Mouse (Mus musculus) left cerebral cortex, adult 18-20 months (tissue): ENCODE data around the gene Tbc1d9b. TPM values are rescaled to one million over a fixed set of nuclear protein-coding genes. Genes with fewer than 3 reads are reported as not detected.

Experiments used
- DNase-seq, 2 experiments: peaks; one replicate each; pipeline ENCODE4 v3.0.0; 2021 to 2022; ENCODE audit warnings: low spot score in 2 of 2, mixed read lengths in 1 of 2
- total RNA-seq, 2 experiments: library from RNA; stranded (reverse); gene quantifications; 2 replicates each; pipeline ENCODE4 v1.2.3; 2021

Gene Tbc1d9b
- total RNA-seq, 2 experiments from 2014 or later = 131 TPM

- DNase-seq = no peak
These were observed 3.1 kb downstream of the Tbc1d9b start for GRCm38 (mm10) chr11:50134136-50134859.

- DNase-seq = no peak
These were observed 7.1 kb downstream of the Tbc1d9b start for GRCm38 (mm10) chr11:50138206-50138822.

DNA sequence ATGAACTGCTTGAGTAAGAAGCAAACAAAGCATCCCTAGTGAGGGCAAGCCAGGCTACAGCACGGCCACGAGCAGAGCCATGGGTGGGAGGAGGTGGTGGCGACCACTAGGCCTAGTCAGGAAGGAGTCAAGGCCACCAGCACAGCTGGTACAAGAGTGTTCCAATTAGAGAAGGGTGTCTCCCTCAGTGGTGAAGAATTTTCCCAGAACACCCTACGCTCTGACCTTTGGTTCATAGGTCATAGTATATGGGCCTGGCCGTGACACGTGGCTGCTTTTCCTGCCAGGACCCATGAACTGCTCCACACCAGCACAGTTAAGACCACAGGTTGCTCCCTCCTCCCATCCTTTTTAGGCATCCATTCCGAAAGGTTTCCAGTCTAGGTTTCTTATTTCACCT, 8.4 kb downstream of the Tbc1d9b start:
- no peak for DNase-seq

DNA sequence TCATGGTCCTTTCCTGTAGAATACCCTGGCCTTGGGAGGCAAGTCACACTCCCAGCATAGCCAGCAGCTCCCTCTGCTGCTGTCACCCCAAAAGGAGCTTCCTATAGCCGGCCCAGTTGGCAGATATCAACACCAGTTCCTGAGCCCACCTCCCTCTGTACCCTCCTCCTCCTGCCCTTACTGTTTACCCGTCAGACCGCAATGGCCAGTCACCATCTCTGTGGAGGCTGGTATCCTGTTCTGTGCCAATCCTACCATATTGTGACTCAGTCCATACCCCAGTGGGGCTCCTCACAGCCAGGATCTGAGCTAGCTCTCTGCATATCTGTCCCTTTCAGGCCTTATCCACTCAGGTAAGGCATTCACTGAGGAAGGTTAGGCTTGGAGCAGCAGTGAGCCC, 14.3 kb downstream of the Tbc1d9b start:
- no peak for DNase-seq

DNA sequence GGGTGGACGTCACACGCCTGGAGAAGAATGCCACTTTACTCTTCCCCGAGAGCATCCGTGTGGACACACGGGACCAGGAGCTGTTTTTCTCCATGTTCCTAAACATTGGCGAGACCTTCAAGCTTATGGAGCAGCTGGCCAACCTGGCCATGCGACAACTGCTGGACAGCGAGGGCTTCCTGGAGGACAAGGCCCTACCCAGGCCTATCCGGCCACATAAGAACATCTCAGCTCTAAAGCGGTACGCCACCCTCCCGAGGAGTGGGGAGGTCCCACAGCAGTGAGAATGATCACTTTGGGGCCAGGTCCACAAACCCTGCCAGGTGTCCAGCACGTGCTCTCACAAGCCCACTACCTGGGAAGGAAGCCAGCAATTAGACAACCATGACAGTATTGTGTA, 14.9 kb downstream of the Tbc1d9b start:
- DNase-seq = no peak

GRCm38 (mm10) chr11:50147267-50147957, 16.2 kb downstream of the Tbc1d9b start:
- DNase-seq = no peak

DNA sequence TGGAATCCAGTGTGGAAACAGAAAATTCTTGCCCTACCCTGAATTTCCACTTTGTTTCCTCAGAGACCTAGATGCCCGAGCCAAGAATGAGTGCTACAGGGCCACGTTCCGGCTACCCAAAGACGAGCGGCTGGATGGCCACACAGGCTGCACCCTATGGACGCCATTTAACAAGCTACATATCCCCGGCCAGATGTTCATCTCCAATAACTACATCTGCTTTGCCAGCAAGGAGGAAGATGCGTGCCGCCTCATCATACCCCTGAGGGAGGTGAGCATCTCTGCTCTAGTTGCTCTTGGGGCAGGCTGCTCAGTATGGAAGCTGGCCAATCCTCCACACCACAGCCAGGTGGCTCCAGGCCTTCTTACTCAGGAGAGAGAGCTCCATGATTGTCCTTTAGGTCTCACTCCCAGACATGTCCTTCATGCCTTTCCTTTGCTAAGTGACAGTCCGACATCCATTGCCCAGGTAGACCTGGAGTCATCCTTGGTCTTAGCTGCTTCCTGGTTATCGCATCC, 16.8 kb downstream of the Tbc1d9b start:
- DNase-seq = no peak

DNA sequence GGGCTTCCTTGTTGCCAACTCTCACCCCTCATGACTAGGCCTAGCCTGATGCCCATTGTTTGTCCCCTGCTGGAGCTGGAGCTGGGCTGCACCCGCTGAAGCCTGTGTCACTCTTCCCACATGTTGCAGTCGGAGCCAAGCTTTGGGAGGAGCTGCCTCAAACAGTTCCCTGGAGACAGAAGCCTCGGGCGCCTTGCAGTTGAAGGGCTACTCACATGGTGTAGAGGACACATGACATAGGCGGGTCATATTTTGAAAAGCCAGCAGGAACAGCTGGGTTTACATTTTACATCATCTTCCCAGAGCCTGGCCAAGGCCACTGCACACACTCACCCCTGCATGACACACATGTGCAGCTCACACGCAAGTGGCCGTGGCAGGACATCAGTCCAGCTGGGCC, 18.0 kb downstream of the Tbc1d9b start:
- no peak for DNase-seq

- DNase-seq = no peak
These were observed 18.5 kb downstream of the Tbc1d9b start for GRCm38 (mm10) chr11:50149603-50150150.

DNA sequence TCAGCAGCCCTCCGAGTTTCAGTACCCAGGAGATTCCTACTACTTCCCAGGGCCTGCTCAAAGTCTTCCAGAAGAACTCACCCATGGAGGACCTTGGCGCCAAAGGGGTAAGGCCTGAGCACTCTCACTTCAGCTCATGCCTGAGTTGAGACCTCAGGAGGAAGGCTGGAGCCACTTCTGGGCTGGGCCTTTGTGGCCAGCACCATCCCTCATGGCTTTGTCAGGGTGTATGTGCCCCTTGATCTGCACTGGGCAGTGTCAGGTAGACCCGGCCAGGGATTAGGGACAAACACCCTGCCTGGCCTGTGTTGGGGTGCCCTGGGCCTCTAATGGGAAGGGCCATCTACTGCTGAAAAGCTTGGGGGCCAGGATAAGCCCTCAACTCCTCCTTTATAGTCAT, 20.2 kb downstream of the Tbc1d9b start:
- DNase-seq = no peak

GRCm38 (mm10) chr11:50154166-50154565, 23.0 kb downstream of the Tbc1d9b start:
- no peak for DNase-seq

DNA sequence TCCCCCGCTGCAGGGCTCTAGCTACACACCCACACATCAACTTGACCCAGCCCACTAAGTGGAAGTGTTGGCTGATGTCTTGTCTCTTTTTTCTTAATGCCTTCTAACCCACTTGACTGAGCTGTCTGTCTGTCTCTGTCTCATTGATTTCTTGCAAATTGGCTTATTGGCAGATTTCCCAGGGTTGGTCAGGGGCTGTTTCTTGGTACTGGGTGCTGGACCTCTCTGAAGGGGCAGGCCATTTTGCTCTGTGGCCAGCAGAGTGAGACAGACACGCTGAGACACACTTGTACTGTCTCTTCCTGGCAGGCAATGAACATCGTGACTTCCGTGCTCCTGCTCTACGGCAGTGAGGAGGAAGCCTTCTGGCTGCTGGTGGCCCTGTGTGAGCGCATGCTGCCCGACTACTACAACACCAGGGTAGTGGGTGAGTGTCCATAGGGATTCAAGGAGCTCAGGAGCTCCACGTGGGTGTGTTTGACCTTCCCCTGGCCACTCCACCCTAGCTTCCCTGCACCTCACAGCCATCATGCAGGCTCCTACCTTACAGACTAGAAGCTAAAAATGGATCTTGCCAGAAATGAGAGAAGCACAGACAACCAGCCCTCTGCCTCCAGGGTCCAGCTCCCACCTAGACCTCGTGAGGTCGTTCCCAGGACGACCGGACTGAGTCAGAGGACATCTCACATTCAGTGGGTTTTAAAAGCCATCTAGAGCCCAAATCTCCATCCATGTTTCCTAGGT, 23.8 kb downstream of the Tbc1d9b start:
- DNase-seq = peak in 1 of 2 experiments; percentile 36

- DNase-seq = no peak
These were observed 24.6 kb downstream of the Tbc1d9b start for GRCm38 (mm10) chr11:50155785-50156184.

DNA sequence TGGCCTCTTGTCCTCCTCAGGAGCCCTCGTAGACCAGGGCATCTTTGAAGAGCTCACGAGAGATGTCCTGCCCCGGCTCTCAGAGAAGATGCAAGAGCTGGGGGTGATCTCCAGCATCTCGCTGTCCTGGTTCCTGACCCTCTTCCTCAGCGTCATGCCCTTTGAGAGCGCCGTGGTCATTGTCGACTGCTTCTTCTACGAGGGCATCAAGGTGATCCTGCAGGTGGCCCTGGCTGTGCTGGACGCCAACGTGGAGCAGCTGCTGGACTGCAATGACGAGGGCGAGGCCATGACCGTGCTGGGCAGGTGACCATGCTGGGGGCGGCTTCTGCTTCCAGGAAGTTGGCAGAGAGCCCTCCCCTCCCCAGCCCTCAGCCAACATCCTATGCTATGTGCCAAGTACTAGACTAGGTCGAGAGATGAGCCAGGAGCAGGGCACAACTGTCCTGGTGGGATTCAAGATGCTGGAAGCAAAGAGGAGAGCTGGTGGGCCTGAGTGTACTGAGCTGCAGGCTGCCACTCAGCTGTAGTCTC, 25.6 kb downstream of the Tbc1d9b start:
- DNase-seq = no peak

- DNase-seq = no peak
These were observed 27.1 kb downstream of the Tbc1d9b start for GRCm38 (mm10) chr11:50158346-50158745.

DNA sequence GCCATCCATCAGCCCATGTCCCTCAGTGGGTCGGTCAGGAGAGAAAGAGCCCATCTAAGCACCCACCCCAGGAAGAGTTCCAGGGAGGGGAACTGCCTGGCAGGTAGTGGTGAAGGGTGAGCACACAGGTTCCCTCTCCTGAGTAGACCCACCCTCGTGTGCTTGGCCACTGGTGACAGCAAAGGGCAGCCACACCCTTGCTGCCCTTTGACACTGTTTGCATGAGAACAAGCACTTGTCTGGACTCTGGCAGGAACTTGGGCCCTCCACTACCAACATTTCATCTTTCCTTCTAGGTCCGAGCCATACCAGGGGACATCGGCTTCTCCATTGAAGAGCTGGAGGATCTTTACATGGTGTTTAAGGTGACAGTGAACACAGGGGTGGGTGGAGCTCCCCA, 28.2 kb downstream of the Tbc1d9b start:
- DNase-seq = no peak

DNA sequence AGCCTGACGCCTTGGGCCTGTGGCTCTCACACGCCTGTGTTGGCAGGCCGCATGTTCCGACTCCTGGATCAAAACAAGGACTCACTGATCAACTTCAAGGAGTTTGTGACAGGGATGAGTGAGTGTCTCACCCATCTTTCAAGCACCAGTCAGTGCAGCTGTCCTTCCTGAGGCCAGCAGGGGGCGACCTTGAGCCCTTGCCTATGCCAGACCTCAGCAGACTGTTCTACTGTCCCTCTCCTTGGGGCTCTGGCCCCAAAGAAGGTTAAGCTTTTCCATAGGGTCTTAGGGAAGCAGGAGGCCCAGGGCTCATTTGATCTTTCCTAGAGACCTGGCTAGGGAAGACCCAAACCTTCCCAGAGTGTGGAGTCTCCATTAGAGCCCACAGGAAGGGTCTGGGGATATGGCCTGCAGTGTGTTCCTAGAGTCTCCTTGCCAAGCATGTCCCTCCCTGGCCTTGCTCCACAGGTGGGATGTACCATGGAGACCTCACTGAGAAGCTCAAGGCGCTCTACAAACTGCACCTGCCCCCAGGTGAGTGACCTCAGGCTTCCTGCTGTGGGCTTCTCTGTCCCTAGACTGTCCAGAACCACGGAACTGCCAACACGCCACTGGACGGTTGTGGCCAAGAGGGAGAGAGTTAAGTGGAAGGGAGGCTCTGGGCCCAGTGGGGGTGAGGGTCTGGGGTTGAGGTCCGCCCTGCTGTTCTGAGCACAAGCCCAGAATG, 30.5 kb downstream of the Tbc1d9b start:
- peak in 1 of 2 experiments; percentile 40 for DNase-seq

GRCm38 (mm10) chr11:50162338-50163050, 31.3 kb downstream of the Tbc1d9b start:
- no peak for DNase-seq

DNA sequence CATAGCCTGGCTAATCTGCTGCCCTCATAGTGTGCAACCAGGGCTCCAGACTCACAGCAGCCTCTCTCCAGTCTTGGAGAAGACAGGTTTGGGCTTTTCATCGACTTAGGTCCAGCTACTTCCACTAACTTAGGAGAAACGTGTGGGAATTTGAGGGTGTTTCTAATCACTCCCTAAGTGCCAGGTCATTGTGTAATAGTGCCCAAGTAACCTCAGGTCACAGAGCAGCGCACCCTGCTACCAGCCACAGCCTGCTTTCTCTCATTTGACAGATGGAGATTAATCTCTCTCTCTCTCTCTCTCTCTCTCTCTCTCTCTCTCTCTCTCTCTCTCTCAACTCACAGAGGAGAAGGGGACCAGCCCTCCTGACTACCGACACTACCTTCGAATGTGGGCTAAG, 37.2 kb downstream of the Tbc1d9b start:
- DNase-seq = no peak
